9 mouse cellular contexts compared by ENCODE assay signal in genomic region chr1:60745664-60746063, GRCm38 (mm10). TPM values are rescaled to one million over a fixed set of nuclear protein-coding genes. Genes with fewer than 3 reads are reported as not detected.
A peak's percentile ranks its signal among the peaks of the same experiment; 100 is the strongest.
DNase-seq lines count a peak whose midpoint lies in the region; ATAC-seq and TF ChIP-seq lines count a peak whose summit lies in the region.
"Had no signal": no experiment of that assay in that cellular context is flagged by ENCODE, and none has a peak within 500 bp of the region (broad histone marks: within the 10 kb centered on the region; RNA-seq: fewer than 3 reads in every experiment).

No protein-coding gene starts in this region.

- no peaks in the 10 kb centered on the region for H3K9me3 ChIP-seq in heart, postnatal 0 days (replicated peaks; ENCODE audit: control insufficient read depth, low read length)
- H3K9me3 ChIP-seq in midbrain, embryonic 13.5 days = no peaks in the 10 kb centered on the region
- H3K9me3 ChIP-seq: embryonic facial prominence, embryonic 12.5 days had no signal

- H3K4me2 ChIP-seq in heart, postnatal 0 days (ENCODE audit: low read depth, low read length) = no peak overlapping the region
- H3K4me2 ChIP-seq in midbrain, embryonic 13.5 days (replicated peaks) = no peak overlapping the region
- H3K4me2 ChIP-seq: embryonic facial prominence, embryonic 12.5 days had no signal

- no peak for ATAC-seq in heart, postnatal 0 days (ENCODE audit: insufficient read depth, low read depth)
- no peak for ATAC-seq in midbrain, embryonic 13.5 days

- H3K4me1 ChIP-seq in heart, postnatal 0 days (ENCODE audit: control insufficient read depth, insufficient read depth) = peaks cover 9% of the 10 kb centered on the region
- H3K4me1 ChIP-seq in midbrain, embryonic 13.5 days (replicated peaks) = no peaks in the 10 kb centered on the region
- H3K4me1 ChIP-seq: embryonic facial prominence, embryonic 12.5 days had no signal

- H3K79me2 ChIP-seq in macrophage (ENCODE audit: inconsistent target) = peaks cover 45% of the 10 kb centered on the region

- TF ChIP-seq CTCF in heart, postnatal 0 days (IDR thresholded peaks at IDR 0.05; ENCODE audit: low read depth) = no peak

- no peak overlapping the region for H3K9ac ChIP-seq in heart, postnatal 0 days (replicated peaks; ENCODE audit: low read depth, low read length)
- no peak overlapping the region for H3K9ac ChIP-seq in midbrain, embryonic 13.5 days (replicated peaks)
- H3K9ac ChIP-seq: embryonic facial prominence, embryonic 12.5 days had no signal

- H3K27ac ChIP-seq in heart, postnatal 0 days (ENCODE audit: low read depth) = peak overlapping the region; percentile 23; the same call in 1 of the 2 replicates
- H3K27ac ChIP-seq in macrophage = peak overlapping the region; percentile 93
- no peak overlapping the region for H3K27ac ChIP-seq in midbrain, embryonic 13.5 days
- H3K27ac ChIP-seq: embryonic facial prominence, embryonic 12.5 days had no signal

- WGBS in heart, postnatal 0 days = 50% methylated on average over 7 of the region's 7 CpGs
- WGBS in macrophage (ENCODE audit: missing documents) = 6% methylated on average over 7 of the region's 7 CpGs
- WGBS in midbrain, embryonic 13.5 days = 84% methylated on average over 7 of the region's 7 CpGs

- H3K4me3 ChIP-seq in heart, postnatal 0 days (ENCODE audit: low read depth, low read length) = no peak overlapping the region
- peak overlapping the region; percentile 66; the same call in 1 of the 2 replicates for H3K4me3 ChIP-seq in macrophage (ENCODE audit: inconsistent target)
- no peak overlapping the region for H3K4me3 ChIP-seq in midbrain, embryonic 13.5 days (replicated peaks)
- H3K4me3 ChIP-seq: embryonic facial prominence, embryonic 12.5 days had no signal

- TF ChIP-seq EP300 in heart, postnatal 0 days (IDR thresholded peaks at IDR 0.05; ENCODE audit: low read depth) = no peak

- peak; percentile 14 for DNase-seq in layer of hippocampus, adult 11-12 months (ENCODE audit: low spot score)
- no peak for DNase-seq in layer of hippocampus, adult 8-10 months (ENCODE audit: low spot score in 2 of 2)
- DNase-seq in brain, adult 2 months (ENCODE audit: low read depth, low spot score) = peak; percentile 54
- DNase-seq in heart, postnatal 0 days (ENCODE audit: low spot score) = peak; percentile 29
- DNase-seq in urinary bladder, postnatal 14 days (ENCODE audit: low spot score) = no peak
- DNase-seq in urinary bladder, postnatal 25 days (ENCODE audit: low spot score) = no peak

- no peaks in the 10 kb centered on the region for H3K36me3 ChIP-seq in heart, postnatal 0 days (replicated peaks; ENCODE audit: control insufficient read depth, insufficient read depth, low read length)
- H3K36me3 ChIP-seq in macrophage (ENCODE audit: inconsistent target) = peaks cover 12% of the 10 kb centered on the region; the same call in 1 of the 2 replicates
- no peaks in the 10 kb centered on the region for H3K36me3 ChIP-seq in midbrain, embryonic 13.5 days
- H3K36me3 ChIP-seq: embryonic facial prominence, embryonic 12.5 days had no signal

- H3K27me3 ChIP-seq in heart, postnatal 0 days (ENCODE audit: control insufficient read depth, insufficient read depth, low read length) = no peaks in the 10 kb centered on the region
- no peaks in the 10 kb centered on the region for H3K27me3 ChIP-seq in midbrain, embryonic 13.5 days
- H3K27me3 ChIP-seq: embryonic facial prominence, embryonic 12.5 days had no signal

RNA-seq across cellular contexts. Expression of gene Cd28, which starts 29.1 kb away (rescaled TPM):
- under 1 TPM in 3 of 4 experiments, not detected in 1; 0.27 to 0.47 (median 0.36) TPM for total RNA-seq in layer of hippocampus, adult 8-10 months (2022)
- total RNA-seq in heart, postnatal 0 days (2014; rRNA removed; ENCODE audit: low replicate concordance) = 0.11 and 0.89 TPM in 2 replicates
- 0.45 and 0.48 TPM in 2 replicates for polyA plus RNA-seq in heart, postnatal 0 days (2015; fragmentation: Nextera tagmentation; extraction: Ambion mirVana)
- total RNA-seq in macrophage (2018; cell fraction: chromatin; rRNA removed) = 100 to 1,000 TPM in 7 of 26 experiments, 10 to 100 TPM in 18, 1 to 10 TPM in 1; 4.4 to 231 (median 52.0) TPM
- 100 to 1,000 TPM in 15 of 26 experiments, 10 to 100 TPM in 11; 47.2 to 428 (median 183) TPM for total RNA-seq in macrophage (2018; cell fraction: cytosol; rRNA removed)
- 100 to 1,000 TPM in 21 of 26 experiments, 10 to 100 TPM in 5; 43.2 to 622 (median 179) TPM for total RNA-seq in macrophage (2018; cell fraction: nucleus; rRNA removed)
- polyA plus RNA-seq in macrophage (2018) = 125 to 281 TPM (median 232 TPM) in 3 replicates
- 0.10 and 0.16 TPM in 2 replicates for polyA plus RNA-seq in midbrain, embryonic 13.5 days (2015; fragmentation: Nextera tagmentation; extraction: Ambion mirVana)

Comparison
In these comparisons a context has a peak if more than half of its experiments do, and no peak if none do; other contexts are left out.
1. DNase-seq: peak in layer of hippocampus, adult 11-12 months (single experiment), brain, adult 2 months (single experiment) and heart, postnatal 0 days (single experiment); none in layer of hippocampus, adult 8-10 months (0 of 2), urinary bladder, postnatal 14 days (single experiment) and urinary bladder, postnatal 25 days (single experiment).
2. RNA of gene Cd28, which starts 29.1 kb away (polyA plus RNA-seq): 125 to 281 TPM in macrophage; 0.45 to 0.48 TPM in heart, postnatal 0 days and 0.10 to 0.16 TPM in midbrain, embryonic 13.5 days; every median in the first group is over 10 times any median in the second.